Mouse (Mus musculus) forebrain, embryonic 12.5 days (tissue): Measurements from ENCODE around the gene Psmc5. TPM values are rescaled to one million over a fixed set of nuclear protein-coding genes. Genes with fewer than 3 reads are reported as not detected.
"Not testable (repeated sequence)": the region's sequence is repeated elsewhere in the genome, so short reads cannot be mapped to it uniquely, and the experiment has no call there.

Experiments
- ATAC-seq: fragments of 200-750 bp; cut with Nextera tagmentation; 2 replicates; pipeline ENCODE4 v1.8.0; 2017; ENCODE audit warnings: moderate TSS enrichment; ENCODE audit not compliant: low FRiP score
- H3K27ac ChIP-seq: fragments of 300-500 bp; sonication (generic); 2 replicates; pipeline ENCODE4 v1.5.1; 2016; ENCODE audit warnings: mild to moderate bottlenecking
- H3K27me3 ChIP-seq: fragments of 300-500 bp; sonication (generic); 2 replicates; pipeline ENCODE4 v1.6.1; 2016; ENCODE audit warnings: mild to moderate bottlenecking
- H3K36me3 ChIP-seq: fragments of 300-500 bp; sonication (generic); replicated peaks from 2 replicates; pipeline ENCODE4 v1.6.1; 2016; ENCODE audit warnings: mild to moderate bottlenecking
- H3K4me1 ChIP-seq: fragments of 300-500 bp; sonication (generic); 2 replicates; pipeline ENCODE4 v1.6.1; 2016
- H3K4me2 ChIP-seq: fragments of 300-500 bp; sonication (generic); 2 replicates; pipeline ENCODE4 v1.6.1; 2016; ENCODE audit warnings: mild to moderate bottlenecking, moderate library complexity
- H3K4me3 ChIP-seq: fragments of 300-500 bp; sonication (generic); replicated peaks from 2 replicates; pipeline ENCODE4 v1.5.1; 2016; ENCODE audit warnings: mild to moderate bottlenecking
- H3K9ac ChIP-seq: fragments of 300-500 bp; sonication (generic); 2 replicates; pipeline ENCODE4 v1.6.1; 2016; ENCODE audit warnings: mild to moderate bottlenecking
- H3K9me3 ChIP-seq: fragments of 300-500 bp; sonication (generic); 2 replicates; pipeline ENCODE4 v1.6.1; 2016
- WGBS: fragments of 180-500 bp; shearing (Covaris S2); methylation state at CpG from one replicate; pipeline ENCODE4 v1.1.7; 2016; 5-methylcytosine and 5-hydroxymethylcytosine counted together
- polyA plus RNA-seq: library from polyadenylated mRNA; unstranded; fragments of >200 nt; fragmentation: Nextera tagmentation; extraction: Ambion mirVana; gene quantifications from 2 replicates; pipeline ENCODE4 v1.2.1, GENCODE M21; 2016

The Psmc5 gene
- 334 and 335 TPM in 2 replicates for polyA plus RNA-seq

- under 1% methylated on average over 42 of the region's 42 CpGs for WGBS
- Histone ChIP-seq H3K27ac (peak within 1 kb of the TSS; percentile 82), H3K9me3 (no peaks in the 10 kb centered on the region), H3K27me3 (no peaks in the 10 kb centered on the region), H3K4me1 (peaks cover 23% of the 10 kb centered on the region), H3K4me3 (peak within 1 kb of the TSS; percentile 79), H3K36me3 (peaks cover 63% of the 10 kb centered on the region), H3K9ac (peak within 1 kb of the TSS; percentile 85), H3K4me2 (peak within 1 kb of the TSS; percentile 97)
- peak; percentile 96 for ATAC-seq
Observed at GRCm38 (mm10) chr11:106255685-106256451, at the start of gene Psmc5, which contains the start of gene Ftsj3. Gene Psmc5 (plus strand): TSS chr11:106256154. Gene Ftsj3 (minus strand): TSS chr11:106256079.

- 96% methylated on average over 8 of the region's 8 CpGs for WGBS
- no peak overlapping the region for H3K4me3 ChIP-seq
- H3K27me3 ChIP-seq = no peaks in the 10 kb centered on the region
- peaks cover 15% of the 10 kb centered on the region for H3K4me1 ChIP-seq
- no peak overlapping the region for H3K4me2 ChIP-seq
- H3K9me3 ChIP-seq = no peaks in the 10 kb centered on the region
- H3K9ac ChIP-seq = no peak overlapping the region
- H3K27ac ChIP-seq = no peak overlapping the region
- peaks cover 51% of the 10 kb centered on the region for H3K36me3 ChIP-seq
- ATAC-seq = no peak
Observed at GRCm38 (mm10) chr11:106212771-106213170, 43.2 kb upstream of the Psmc5 start.

GRCm38 (mm10) chr11:106214856-106215255, 41.1 kb upstream of the Psmc5 start:
- H3K4me3 ChIP-seq = peak overlapping the region; percentile 96
- H3K9ac ChIP-seq = peak overlapping the region; percentile 98
- WGBS = 91% methylated on average over 5 of the region's 5 CpGs
- H3K4me2 ChIP-seq = peak overlapping the region; percentile 63
- H3K27ac ChIP-seq = no peak overlapping the region
- no peaks in the 10 kb centered on the region for H3K9me3 ChIP-seq
- H3K4me1 ChIP-seq = peaks cover 26% of the 10 kb centered on the region
- H3K27me3 ChIP-seq = no peaks in the 10 kb centered on the region
- peaks cover 32% of the 10 kb centered on the region for H3K36me3 ChIP-seq
- no peak for ATAC-seq

- Histone ChIP-seq H3K4me3 (peak overlapping the region; percentile 96), H3K9ac (peak overlapping the region; percentile 98), H3K4me2 (peak overlapping the region; percentile 63), H3K36me3 (peaks cover 26% of the 10 kb centered on the region), H3K9me3 (no peaks in the 10 kb centered on the region), H3K27ac (no peak overlapping the region), H3K4me1 (peaks cover 26% of the 10 kb centered on the region), H3K27me3 (no peaks in the 10 kb centered on the region)
- WGBS = 31% methylated on average over 7 of the region's 7 CpGs
- ATAC-seq = no peak
Observed at GRCm38 (mm10) chr11:106215450-106215859, 40.5 kb upstream of the Psmc5 start.

GRCm38 (mm10) chr11:106215927-106216729, 39.8 kb upstream of the Psmc5 start, which contains the start of gene Ccdc47:
Gene Ccdc47 (minus strand): TSS chr11:106216344.
- peak within 1 kb of the TSS; percentile 96 for H3K27ac ChIP-seq

GRCm38 (mm10) chr11:106216730-106217490, 39.0 kb upstream of the Psmc5 start, which contains the start of gene Ddx42:
Gene Ddx42 (plus strand): TSS chr11:106216926.
- H3K4me1 ChIP-seq = peaks cover 26% of the 10 kb centered on the region
- peak within 1 kb of the TSS; percentile 63 for H3K4me2 ChIP-seq
- peak; percentile 94 for ATAC-seq
- H3K4me3 ChIP-seq = peak within 1 kb of the TSS; percentile 96
- peaks cover 14% of the 10 kb centered on the region for H3K36me3 ChIP-seq
- no peaks in the 10 kb centered on the region for H3K27me3 ChIP-seq
- peak within 1 kb of the TSS; percentile 98 for H3K9ac ChIP-seq
- no peaks in the 10 kb centered on the region for H3K9me3 ChIP-seq
- WGBS = under 1% methylated on average over 66 of the region's 70 CpGs
- H3K27ac ChIP-seq = peak within 1 kb of the TSS; percentile 96

More at GRCm38 (mm10) chr11:106215927-106216729, 39.8 kb upstream of the Psmc5 start, which contains the start of gene Ccdc47:
- peak; percentile 97 for ATAC-seq
- Histone ChIP-seq H3K36me3 (peaks cover 22% of the 10 kb centered on the region), H3K4me3 (peak within 1 kb of the TSS; percentile 96), H3K9ac (peak within 1 kb of the TSS; percentile 98), H3K4me2 (peak within 1 kb of the TSS; percentile 63), H3K27me3 (no peaks in the 10 kb centered on the region), H3K9me3 (no peaks in the 10 kb centered on the region), H3K4me1 (peaks cover 26% of the 10 kb centered on the region)
- under 1% methylated on average over 46 of the region's 46 CpGs for WGBS

GRCm38 (mm10) chr11:106220603-106221002, 35.4 kb upstream of the Psmc5 start:
- Histone ChIP-seq H3K27me3 (no peaks in the 10 kb centered on the region), H3K27ac (no peak overlapping the region), H3K9ac (no peak overlapping the region), H3K4me3 (no peak overlapping the region), H3K4me2 (no peak overlapping the region), H3K9me3 (no peaks in the 10 kb centered on the region), H3K4me1 (peaks cover 18% of the 10 kb centered on the region), H3K36me3 (peaks cover 18% of the 10 kb centered on the region)
- WGBS = 92% methylated on average over 3 of the region's 3 CpGs
- no peak for ATAC-seq

GRCm38 (mm10) chr11:106233978-106234377, 22.0 kb upstream of the Psmc5 start:
- not testable (repeated sequence) for H3K27me3 ChIP-seq, H3K9me3 ChIP-seq, ATAC-seq, H3K27ac ChIP-seq, H3K4me2 ChIP-seq, H3K4me3 ChIP-seq, H3K9ac ChIP-seq, H3K4me1 ChIP-seq
- H3K36me3 ChIP-seq = peaks cover 75% of the 10 kb centered on the region
- 82% methylated on average over 8 of the region's 8 CpGs for WGBS

- Histone ChIP-seq H3K9me3 (no peaks in the 10 kb centered on the region), H3K4me1 (no peaks in the 10 kb centered on the region), H3K4me2 (no peak overlapping the region), H3K27me3 (no peaks in the 10 kb centered on the region), H3K27ac (no peak overlapping the region), H3K4me3 (no peak overlapping the region), H3K36me3 (peaks cover 99% of the 10 kb centered on the region), H3K9ac (no peak overlapping the region)
- 93% methylated on average over 1 of the region's 1 CpGs for WGBS
- no peak for ATAC-seq
Observed at GRCm38 (mm10) chr11:106246834-106247233, 9.1 kb upstream of the Psmc5 start.

GRCm38 (mm10) chr11:106249326-106249725, 6.6 kb upstream of the Psmc5 start:
- Histone ChIP-seq H3K36me3 (peaks cover 98% of the 10 kb centered on the region), H3K27me3 (no peaks in the 10 kb centered on the region), H3K4me2 (no peak overlapping the region), H3K4me1 (no peaks in the 10 kb centered on the region), H3K9me3 (no peaks in the 10 kb centered on the region), H3K9ac (no peak overlapping the region), H3K27ac (no peak overlapping the region), H3K4me3 (no peak overlapping the region)
- no peak for ATAC-seq
- WGBS = 90% methylated on average over 7 of the region's 7 CpGs

GRCm38 (mm10) chr11:106254767-106255166, 1.2 kb upstream of the Psmc5 start:
- Histone ChIP-seq H3K4me1 (peaks cover 23% of the 10 kb centered on the region), H3K27ac (no peak overlapping the region), H3K9me3 (no peaks in the 10 kb centered on the region), H3K36me3 (peaks cover 68% of the 10 kb centered on the region), H3K27me3 (no peaks in the 10 kb centered on the region), H3K4me3 (peak overlapping the region; percentile 79), H3K9ac (peak overlapping the region; percentile 85), H3K4me2 (peak overlapping the region; percentile 97)
- ATAC-seq = no peak
- 18% methylated on average over 2 of the region's 2 CpGs for WGBS
